Mouse (Mus musculus): ENCODE results near the gene Mdk. TPM values are rescaled to one million over a fixed set of nuclear protein-coding genes. Genes with fewer than 3 reads are reported as not detected.
A peak's percentile ranks its signal among the peaks of the same experiment; 100 is the strongest.

The Mdk gene
- polyA plus RNA-seq, 1 experiment = 59.2 TPM

GRCm38 (mm10) chr2:91971231-91972097 is 39.4 kb upstream of the Mdk start:
- TF ChIP-seq GATA1 (IDR thresholded peaks at IDR 0.05; ENCODE audit: borderline replicate concordance, low read length) (no peak), FLI1 (IDR thresholded peaks at IDR 0.05; ENCODE audit: low read length) (no peak)
- Histone ChIP-seq H3K27me3 (replicated peaks) (peaks cover 62% of the 10 kb centered on the region), H3K4me1 (peaks cover 65% of the 10 kb centered on the region), H3K4me3 (replicated peaks) (peak overlapping the region; percentile 81), H3K9me3 (no peaks in the 10 kb centered on the region), H3K36me3 (replicated peaks; ENCODE audit: low read length) (no peaks in the 10 kb centered on the region)

- Histone ChIP-seq H3K27me3 (replicated peaks) (peaks cover 27% of the 10 kb centered on the region), H3K4me1 (peaks cover 73% of the 10 kb centered on the region), H3K36me3 (replicated peaks; ENCODE audit: low read length) (no peaks in the 10 kb centered on the region), H3K9me3 (no peaks in the 10 kb centered on the region), H3K4me3 (replicated peaks) (no peak overlapping the region)
- TF ChIP-seq FLI1 (IDR thresholded peaks at IDR 0.05; ENCODE audit: low read length) (no peak), GATA1 (IDR thresholded peaks at IDR 0.05; ENCODE audit: borderline replicate concordance, low read length) (no peak)
Observed at GRCm38 (mm10) chr2:91967962-91968361, 35.9 kb upstream of the Mdk start.

GRCm38 (mm10) chr2:91966367-91966766 is 34.3 kb upstream of the Mdk start:
- TF ChIP-seq FLI1 (IDR thresholded peaks at IDR 0.05; ENCODE audit: low read length) = no peak
- Histone ChIP-seq H3K9me3 (no peaks in the 10 kb centered on the region), H3K36me3 (replicated peaks; ENCODE audit: low read length) (peaks cover 5% of the 10 kb centered on the region), H3K27me3 (replicated peaks) (peaks cover 15% of the 10 kb centered on the region), H3K4me3 (replicated peaks) (peak overlapping the region; percentile 19), H3K4me1 (peaks cover 76% of the 10 kb centered on the region)

GRCm38 (mm10) chr2:91965417-91965816 is 33.3 kb upstream of the Mdk start:
- Histone ChIP-seq H3K36me3 (replicated peaks; ENCODE audit: low read length) (peaks cover 13% of the 10 kb centered on the region), H3K9me3 (no peaks in the 10 kb centered on the region), H3K27me3 (replicated peaks) (peaks cover 9% of the 10 kb centered on the region), H3K4me3 (replicated peaks) (peak overlapping the region; percentile 92), H3K4me1 (peaks cover 76% of the 10 kb centered on the region)
- TF ChIP-seq GATA1 (IDR thresholded peaks at IDR 0.05; ENCODE audit: borderline replicate concordance, low read length) (no peak), FLI1 (IDR thresholded peaks at IDR 0.05; ENCODE audit: low read length) (peak; percentile 13; the same call in 1 of the 2 replicates)

- Histone ChIP-seq H3K4me1 (peaks cover 82% of the 10 kb centered on the region), H3K27me3 (replicated peaks) (peaks cover 3% of the 10 kb centered on the region), H3K9me3 (no peaks in the 10 kb centered on the region), H3K36me3 (replicated peaks; ENCODE audit: low read length) (peaks cover 21% of the 10 kb centered on the region), H3K4me3 (replicated peaks) (peak overlapping the region; percentile 92)
- TF ChIP-seq GATA1 (IDR thresholded peaks at IDR 0.05; ENCODE audit: borderline replicate concordance, low read length) = no peak
- no peak for TF ChIP-seq FLI1 (IDR thresholded peaks at IDR 0.05; ENCODE audit: low read length)
Observed at GRCm38 (mm10) chr2:91964610-91965204, 32.6 kb upstream of the Mdk start.

GRCm38 (mm10) chr2:91963443-91963932 is 31.4 kb upstream of the Mdk start:
- peaks cover 33% of the 10 kb centered on the region for H3K36me3 ChIP-seq (replicated peaks; ENCODE audit: low read length)
- H3K9me3 ChIP-seq = no peaks in the 10 kb centered on the region
- peak overlapping the region; percentile 92 for H3K4me3 ChIP-seq (replicated peaks)
- TF ChIP-seq GATA1 (IDR thresholded peaks at IDR 0.05; ENCODE audit: borderline replicate concordance, low read length) (no peak), FLI1 (IDR thresholded peaks at IDR 0.05; ENCODE audit: low read length) (no peak)
- no peaks in the 10 kb centered on the region for H3K27me3 ChIP-seq (replicated peaks)
- peaks cover 93% of the 10 kb centered on the region for H3K4me1 ChIP-seq

GRCm38 (mm10) chr2:91962864-91963401 is 30.8 kb upstream of the Mdk start:
- TF ChIP-seq FLI1 (IDR thresholded peaks at IDR 0.05; ENCODE audit: low read length) (no peak), GATA1 (IDR thresholded peaks at IDR 0.05; ENCODE audit: borderline replicate concordance, low read length) (no peak)
- Histone ChIP-seq H3K36me3 (replicated peaks; ENCODE audit: low read length) (peaks cover 37% of the 10 kb centered on the region), H3K9me3 (no peaks in the 10 kb centered on the region), H3K4me1 (peaks cover 93% of the 10 kb centered on the region), H3K27me3 (replicated peaks) (no peaks in the 10 kb centered on the region), H3K4me3 (replicated peaks) (peak overlapping the region; percentile 92)

GRCm38 (mm10) chr2:91961901-91962761 is 30.0 kb upstream of the Mdk start:
- Histone ChIP-seq H3K36me3 (replicated peaks; ENCODE audit: low read length) (peaks cover 43% of the 10 kb centered on the region), H3K4me3 (replicated peaks) (peak overlapping the region; percentile 92), H3K9me3 (no peaks in the 10 kb centered on the region), H3K4me1 (peaks cover 94% of the 10 kb centered on the region), H3K27me3 (replicated peaks) (no peaks in the 10 kb centered on the region)
- TF ChIP-seq GATA1 (IDR thresholded peaks at IDR 0.05; ENCODE audit: borderline replicate concordance, low read length) = no peak
- TF ChIP-seq FLI1 (IDR thresholded peaks at IDR 0.05; ENCODE audit: low read length) = no peak

- peaks cover 56% of the 10 kb centered on the region for H3K36me3 ChIP-seq (replicated peaks; ENCODE audit: low read length)
- H3K27me3 ChIP-seq (replicated peaks) = no peaks in the 10 kb centered on the region
- H3K4me3 ChIP-seq (replicated peaks) = peak overlapping the region; percentile 78
- H3K4me1 ChIP-seq = peaks cover 94% of the 10 kb centered on the region
- H3K9me3 ChIP-seq = no peaks in the 10 kb centered on the region
- TF ChIP-seq GATA1 (IDR thresholded peaks at IDR 0.05; ENCODE audit: borderline replicate concordance, low read length) (no peak), FLI1 (IDR thresholded peaks at IDR 0.05; ENCODE audit: low read length) (no peak)
Observed at GRCm38 (mm10) chr2:91960459-91960858, 28.4 kb upstream of the Mdk start.
